Mouse (Mus musculus) stomach, embryonic 16.5 days (tissue): ENCODE measurements around the gene Cerkl. TPM values are rescaled to one million over a fixed set of nuclear protein-coding genes. Genes with fewer than 3 reads are reported as not detected.

Experiments used
- polyA plus RNA-seq: library from polyadenylated mRNA; unstranded; fragments of >200 nt; fragmentation: Nextera tagmentation; extraction: Ambion mirVana; gene quantifications from 2 replicates; pipeline ENCODE4 v1.2.1, GENCODE M21; 2015

The Cerkl gene
- polyA plus RNA-seq, 1 experiment from 2014 or later: 1.7 TPM

Other genes starting within 250 kb of the Cerkl start
- 5.3 and 6.1 TPM in 2 replicates for gene Itga4, start 201.4 kb downstream of the Cerkl start, polyA plus RNA-seq
- gene Neurod1, start within 50 bp of the Cerkl start, polyA plus RNA-seq: 1.1 and 1.8 TPM in 2 replicates
- 19.7 and 20.7 TPM in 2 replicates for gene Itprid2, start 178.6 kb upstream of the Cerkl start, polyA plus RNA-seq